ENCODE assay signal across 27 mouse cellular contexts in genomic region chr10:120604506-120604905, GRCm38 (mm10).
DNase-seq lines count a peak whose midpoint lies in the region; ATAC-seq and TF ChIP-seq lines count a peak whose summit lies in the region.
"Had no signal": no experiment of that assay in that cellular context is flagged by ENCODE, and none has a peak within 500 bp of the region (broad histone marks: within the 10 kb centered on the region; RNA-seq: fewer than 3 reads in every experiment).

No protein-coding gene starts in this region.

- H3K4me3 ChIP-seq in hindbrain, embryonic 10.5 days: no peak overlapping the region
- no peak overlapping the region for H3K4me3 ChIP-seq in hindbrain, embryonic 13.5 days
- H3K4me3 ChIP-seq: embryonic facial prominence, embryonic 12.5 days; erythroblast, embryonic 14.5 days; forebrain, embryonic 15.5 days; limb, embryonic 10.5 days; liver, embryonic 15.5 days; lung, embryonic 15.5 days; megakaryocyte, embryonic 14.5 days had no signal

- TF ChIP-seq CTCF in brain, embryonic 14.5 days (IDR thresholded peaks at IDR 0.05; ENCODE audit: borderline replicate concordance, extremely low read depth, insufficient read depth, insufficient read length): no peak

- 0 out of 2 replicates have a peak, but pooled peaks cover 4% of the 10 kb centered on the region for H3K4me1 ChIP-seq in hindbrain, embryonic 10.5 days (replicated peaks)
- H3K4me1 ChIP-seq in hindbrain, embryonic 13.5 days (replicated peaks): peaks cover 5% of the 10 kb centered on the region
- H3K4me1 ChIP-seq: embryonic facial prominence, embryonic 12.5 days; liver, embryonic 15.5 days; lung, embryonic 15.5 days had no signal

- no peaks in the 10 kb centered on the region for H3K9me3 ChIP-seq in hindbrain, embryonic 10.5 days
- no peaks in the 10 kb centered on the region for H3K9me3 ChIP-seq in hindbrain, embryonic 13.5 days
- H3K9me3 ChIP-seq: embryonic facial prominence, embryonic 12.5 days; forebrain, embryonic 15.5 days; limb, embryonic 10.5 days; liver, embryonic 15.5 days; lung, embryonic 15.5 days; megakaryocyte, embryonic 14.5 days had no signal

- peak; percentile 38 to 54 for DNase-seq in cerebellum, postnatal 10 days
- no peak for DNase-seq in cerebellum, adult 11 months
- DNase-seq in hindbrain, embryonic 10.5 days (ENCODE audit: low spot score): no peak
- peak; percentile 32 for DNase-seq in left cerebral cortex, postnatal 4 days
- no peak for DNase-seq in left cerebral cortex, adult 18-20 months (ENCODE audit: low spot score in 2 of 2)
- DNase-seq in brain, embryonic 14.5 days (ENCODE audit: low read depth): peak; percentile 74
- no peak for DNase-seq in layer of hippocampus, adult 9-10 months (ENCODE audit: low spot score)
- DNase-seq: adrenal gland, postnatal 14 days; cerebellum, adult 9-10 months; gastrocnemius, postnatal 10 days; liver; lung, postnatal 36 days; thymus, postnatal 14 days had no signal

- H3K9ac ChIP-seq in hindbrain, embryonic 13.5 days: no peak overlapping the region
- H3K9ac ChIP-seq: embryonic facial prominence, embryonic 12.5 days; forebrain, embryonic 15.5 days; hindbrain, embryonic 14.5 days; liver, embryonic 15.5 days; lung, embryonic 15.5 days had no signal

- 0 out of 2 replicates have a peak overlapping the region, but pooled peaks have one; percentile 1 for H3K27ac ChIP-seq in hindbrain, embryonic 10.5 days
- no peak overlapping the region for H3K27ac ChIP-seq in hindbrain, embryonic 13.5 days
- H3K27ac ChIP-seq: embryonic facial prominence, embryonic 12.5 days; forebrain, embryonic 15.5 days; hindbrain, embryonic 14.5 days; limb, embryonic 10.5 days; liver, embryonic 15.5 days; lung, embryonic 15.5 days had no signal

- no peak for ATAC-seq in hindbrain, embryonic 13.5 days (ENCODE audit: low FRiP score)
- ATAC-seq: activated CD4-positive, CD25-positive, alpha-beta regulatory T cell, adult 4 months; forebrain, embryonic 15.5 days; intestine, embryonic 16.5 days; midbrain, embryonic 16.5 days; Patski had no signal

- H3K4me2 ChIP-seq in hindbrain, embryonic 13.5 days: no peak overlapping the region
- H3K4me2 ChIP-seq: embryonic facial prominence, embryonic 12.5 days; forebrain, embryonic 15.5 days; hindbrain, embryonic 14.5 days; liver, embryonic 15.5 days; lung, embryonic 15.5 days had no signal

- H3K36me3 ChIP-seq in hindbrain, embryonic 10.5 days: no peaks in the 10 kb centered on the region
- H3K36me3 ChIP-seq in hindbrain, embryonic 13.5 days: no peaks in the 10 kb centered on the region
- H3K36me3 ChIP-seq: embryonic facial prominence, embryonic 12.5 days; forebrain, embryonic 15.5 days; G1E; limb, embryonic 10.5 days; liver, embryonic 15.5 days; lung, embryonic 15.5 days had no signal

- no peak for TF ChIP-seq POLR2A in brain, embryonic 14.5 days (IDR thresholded peaks at IDR 0.05; ENCODE audit: borderline replicate concordance, extremely low read depth, insufficient read depth, insufficient read length, poor library complexity, severe bottlenecking)

- H3K27me3 ChIP-seq in hindbrain, embryonic 10.5 days (ENCODE audit: insufficient read depth, poor library complexity, severe bottlenecking): no peaks in the 10 kb centered on the region
- H3K27me3 ChIP-seq in hindbrain, embryonic 13.5 days: no peaks in the 10 kb centered on the region
- H3K27me3 ChIP-seq: embryonic facial prominence, embryonic 12.5 days; forebrain, embryonic 15.5 days; liver, embryonic 15.5 days; lung, embryonic 15.5 days; Patski had no signal

- intact Hi-C loops in left cerebral cortex, postnatal 4 days (cut with DNase I): no loop called here

- WGBS in hindbrain, embryonic 10.5 days: 39% methylated on average over 7 of the region's 7 CpGs
- WGBS in hindbrain, embryonic 13.5 days: 45% methylated on average over 7 of the region's 7 CpGs

Comparison
In these comparisons a context has a peak if more than half of its experiments do, and no peak if none do; other contexts are left out.
1. DNase-seq: peak in cerebellum, postnatal 10 days (2 of 2), left cerebral cortex, postnatal 4 days (single experiment) and brain, embryonic 14.5 days (single experiment); none in cerebellum, adult 11 months (single experiment), hindbrain, embryonic 10.5 days (single experiment), left cerebral cortex, adult 18-20 months (0 of 2) and layer of hippocampus, adult 9-10 months (single experiment).